11 mouse cellular contexts compared by ENCODE assay signal in the genomic region with DNA sequence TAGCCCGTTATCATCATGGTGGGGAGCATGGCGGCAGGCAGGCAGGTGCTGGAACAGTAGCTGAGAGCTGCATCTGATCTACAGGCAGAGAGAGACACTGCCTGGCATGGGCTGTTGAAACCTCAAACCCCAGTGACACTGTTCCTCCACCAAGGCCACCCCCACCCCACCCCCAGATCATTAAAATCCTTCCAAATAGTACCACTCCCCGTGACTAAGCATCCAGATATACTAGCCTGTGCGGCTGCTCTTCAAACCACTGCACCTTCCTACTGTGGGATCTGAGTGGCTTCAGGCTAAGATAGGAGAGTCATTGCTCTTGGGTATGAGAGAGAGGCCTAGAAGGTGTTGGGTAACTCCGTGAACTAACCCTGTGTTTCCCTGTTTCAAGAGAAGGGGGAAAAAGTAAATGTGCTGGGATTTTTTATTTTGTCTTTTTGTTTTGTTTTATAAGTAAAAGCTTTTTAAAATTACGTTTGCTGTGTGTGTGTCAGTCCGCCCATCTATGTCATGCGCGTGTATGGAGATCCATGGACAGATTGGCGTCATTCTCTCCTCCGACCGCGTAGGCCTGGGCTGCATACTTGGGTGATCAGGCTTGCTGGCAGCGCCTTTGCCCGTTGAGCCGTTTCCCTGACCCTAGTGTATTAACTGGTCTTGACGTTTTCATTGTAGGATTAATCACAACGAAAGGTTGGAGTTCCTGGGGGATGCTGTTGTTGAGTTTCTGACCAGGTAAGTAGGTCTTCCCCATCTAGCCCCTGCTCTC.
"Had no signal": no experiment of that assay in that cellular context is flagged by ENCODE, and none has a peak within 500 bp of the region (broad histone marks: within the 10 kb centered on the region; RNA-seq: fewer than 3 reads in every experiment).

No protein-coding gene starts in this region.

- H3K9ac ChIP-seq: limb, embryonic 12.5 days; liver, embryonic 13.5 days; liver, postnatal 0 days; midbrain, embryonic 12.5 days; stomach, embryonic 15.5 days had no signal

- DNase-seq: kidney, adult 8-10 months; kidney, postnatal 25 days; layer of hippocampus, adult 9-11 months; liver; liver, embryonic 13.5 days; liver, postnatal 0 days; right cerebral cortex, postnatal 14 days; thymus, postnatal 36 days had no signal

- H3K27me3 ChIP-seq: limb, embryonic 12.5 days; liver, embryonic 13.5 days; midbrain, embryonic 12.5 days; stomach, embryonic 15.5 days had no signal

- H3K9me3 ChIP-seq: limb, embryonic 12.5 days; liver, embryonic 13.5 days; midbrain, embryonic 12.5 days; stomach, embryonic 15.5 days had no signal

- H3K27ac ChIP-seq: limb, embryonic 12.5 days; liver, embryonic 13.5 days; midbrain, embryonic 12.5 days; stomach, embryonic 15.5 days had no signal

- ATAC-seq: liver, postnatal 0 days had no signal

- H3K4me2 ChIP-seq: limb, embryonic 12.5 days; liver, embryonic 13.5 days; midbrain, embryonic 12.5 days; stomach, embryonic 15.5 days had no signal

- H3K4me1 ChIP-seq: limb, embryonic 12.5 days; midbrain, embryonic 12.5 days; stomach, embryonic 15.5 days had no signal

- H3K4me3 ChIP-seq: limb, embryonic 12.5 days; liver, embryonic 13.5 days; midbrain, embryonic 12.5 days; stomach, embryonic 15.5 days had no signal
